Mouse (Mus musculus) liver, embryonic 11.5 days (tissue): Measurements from ENCODE around the gene Ap2b1. TPM values are rescaled to one million over a fixed set of nuclear protein-coding genes. Genes with fewer than 3 reads are reported as not detected.

ENCODE experiments used
- ATAC-seq: fragments of 200-750 bp; cut with Nextera tagmentation; replicated peaks from 2 replicates; pipeline ENCODE4 v1.8.0; 2017; ENCODE audit warnings: moderate number of reproducible peaks, mild to moderate bottlenecking, moderate TSS enrichment, moderate library complexity; ENCODE audit not compliant: low FRiP score
- DNase-seq: peaks from one replicate; pipeline ENCODE4 v3.0.0-alpha.2; 2017; ENCODE audit warnings: low spot score
- H3K27ac ChIP-seq: fragments of 300-500 bp; sonication (generic); 2 replicates; pipeline ENCODE4 v1.5.1; 2014; ENCODE audit warnings: mild to moderate bottlenecking, low read depth, low read length, control low read depth
- H3K27me3 ChIP-seq: fragments of 300-500 bp; sonication (generic); replicated peaks from 2 replicates; pipeline ENCODE4 v1.6.1; 2014; ENCODE audit warnings: low read length, mixed read lengths; ENCODE audit not compliant: control insufficient read depth, insufficient read depth
- H3K36me3 ChIP-seq: fragments of 300-500 bp; sonication (generic); 2 replicates; pipeline ENCODE4 v1.6.1; 2014; ENCODE audit warnings: mild to moderate bottlenecking, low read length, moderate library complexity, mixed read lengths; ENCODE audit not compliant: control insufficient read depth, insufficient read depth
- H3K4me1 ChIP-seq: fragments of 300-500 bp; sonication (generic); replicated peaks from 2 replicates; pipeline ENCODE4 v1.6.1; 2014; ENCODE audit warnings: low read length, mixed read lengths; ENCODE audit not compliant: control insufficient read depth, insufficient read depth
- H3K4me2 ChIP-seq: fragments of 300-500 bp; sonication (generic); 2 replicates; pipeline ENCODE4 v1.6.1; 2014; ENCODE audit warnings: mild to moderate bottlenecking, control low read depth, moderate library complexity
- H3K4me3 ChIP-seq: fragments of 300-500 bp; sonication (generic); 2 replicates; pipeline ENCODE4 v1.5.1; 2014; ENCODE audit warnings: low read depth, low read length, control low read depth
- H3K9ac ChIP-seq: fragments of 300-500 bp; sonication (generic); 2 replicates; pipeline ENCODE4 v1.6.1; 2014; ENCODE audit warnings: low read depth, low read length, control low read depth
- H3K9me3 ChIP-seq: fragments of 300-500 bp; sonication (generic); 2 replicates; pipeline ENCODE4 v1.6.1; 2016; ENCODE audit warnings: low read length, inconsistent platforms, mixed read lengths; ENCODE audit not compliant: control insufficient read depth
- WGBS: fragments of 180-500 bp; shearing (Covaris S2); extraction: QIAGEN DNeasy Blood & Tissue Kit; methylation state at CpG from one replicate; pipeline ENCODE4 v1.1.7; 2014; 5-methylcytosine and 5-hydroxymethylcytosine counted together
- polyA plus RNA-seq: library from polyadenylated mRNA; unstranded; fragments of >200 nt; fragmentation: Nextera tagmentation; extraction: Ambion mirVana; gene quantifications from 2 replicates; pipeline ENCODE4 v1.2.1, GENCODE M21; 2014

Ap2b1 gene
- polyA plus RNA-seq, 1 experiment from 2014 or later = 52.2 TPM

- Histone ChIP-seq H3K4me1 (no peaks in the 10 kb centered on the region), H3K9me3 (no peaks in the 10 kb centered on the region), H3K27ac (no peak overlapping the region), H3K4me2 (no peak overlapping the region), H3K27me3 (no peaks in the 10 kb centered on the region), H3K9ac (no peak overlapping the region), H3K36me3 (peaks cover 7% of the 10 kb centered on the region; the same call in 1 of the 2 replicates), H3K4me3 (no peak overlapping the region)
- ATAC-seq (no peak), DNase-seq (no peak)
- WGBS = 67% methylated on average over 6 of the region's 6 CpGs
Measured at GRCm38 (mm10) chr11:83394802-83395439, 96.1 kb downstream of the Ap2b1 start.

GRCm38 (mm10) chr11:83397626-83398025 lies 98.8 kb downstream of the Ap2b1 start:
- Histone ChIP-seq H3K4me2 (no peak overlapping the region), H3K27ac (no peak overlapping the region), H3K27me3 (no peaks in the 10 kb centered on the region), H3K36me3 (peaks cover 6% of the 10 kb centered on the region; the same call in 1 of the 2 replicates), H3K9me3 (no peaks in the 10 kb centered on the region), H3K4me3 (no peak overlapping the region), H3K4me1 (no peaks in the 10 kb centered on the region), H3K9ac (no peak overlapping the region)
- ATAC-seq (no peak), DNase-seq (no peak)
- WGBS = 90% methylated on average over 7 of the region's 7 CpGs

- Histone ChIP-seq H3K9me3 (no peaks in the 10 kb centered on the region), H3K4me3 (no peak overlapping the region), H3K4me1 (no peaks in the 10 kb centered on the region), H3K36me3 (peaks cover 11% of the 10 kb centered on the region; the same call in 1 of the 2 replicates), H3K27ac (no peak overlapping the region), H3K27me3 (no peaks in the 10 kb centered on the region), H3K9ac (no peak overlapping the region), H3K4me2 (no peak overlapping the region)
- 76% methylated on average over 5 of the region's 5 CpGs for WGBS
- no peak for DNase-seq
- no peak for ATAC-seq
Measured at GRCm38 (mm10) chr11:83398724-83399123, 99.9 kb downstream of the Ap2b1 start.

GRCm38 (mm10) chr11:83403787-83404186 lies 105.0 kb downstream of the Ap2b1 start:
- no peak overlapping the region for H3K9ac ChIP-seq
- no peaks in the 10 kb centered on the region for H3K4me1 ChIP-seq
- peaks cover 10% of the 10 kb centered on the region for H3K36me3 ChIP-seq
- 77% methylated on average over 7 of the region's 7 CpGs for WGBS
- H3K27ac ChIP-seq = no peak overlapping the region
- no peak overlapping the region for H3K4me2 ChIP-seq
- DNase-seq = no peak
- ATAC-seq = no peak
- H3K4me3 ChIP-seq = no peak overlapping the region
- H3K9me3 ChIP-seq = no peaks in the 10 kb centered on the region
- peaks cover 11% of the 10 kb centered on the region for H3K27me3 ChIP-seq

- Histone ChIP-seq H3K27ac (no peak overlapping the region), H3K4me1 (peaks cover 4% of the 10 kb centered on the region), H3K36me3 (peaks cover 10% of the 10 kb centered on the region), H3K4me2 (no peak overlapping the region), H3K9ac (no peak overlapping the region), H3K4me3 (no peak overlapping the region), H3K9me3 (no peaks in the 10 kb centered on the region), H3K27me3 (peaks cover 35% of the 10 kb centered on the region)
- no peak for ATAC-seq
- 53% methylated on average over 3 of the region's 3 CpGs for WGBS
- DNase-seq = no peak
Measured at GRCm38 (mm10) chr11:83406391-83406790, 107.6 kb downstream of the Ap2b1 start.

GRCm38 (mm10) chr11:83408242-83408641 lies 109.4 kb downstream of the Ap2b1 start:
- H3K9me3 ChIP-seq = no peaks in the 10 kb centered on the region
- no peak overlapping the region for H3K4me2 ChIP-seq
- no peak overlapping the region for H3K27ac ChIP-seq
- H3K36me3 ChIP-seq = peaks cover 5% of the 10 kb centered on the region
- ATAC-seq = no peak
- peaks cover 38% of the 10 kb centered on the region for H3K27me3 ChIP-seq
- WGBS = 44% methylated on average over 8 of the region's 8 CpGs
- peaks cover 4% of the 10 kb centered on the region for H3K4me1 ChIP-seq
- no peak for DNase-seq
- no peak overlapping the region for H3K4me3 ChIP-seq
- no peak overlapping the region for H3K9ac ChIP-seq

- Histone ChIP-seq H3K9ac (peak within 1 kb of the TSS; percentile 62; the same call in 1 of the 2 replicates), H3K27me3 (peaks cover 43% of the 10 kb centered on the region), H3K27ac (no peak within 1 kb of the TSS), H3K4me3 (peak within 1 kb of the TSS; percentile 72), H3K9me3 (no peaks in the 10 kb centered on the region), H3K36me3 (0 out of 2 replicates have a peak, but pooled peaks cover under 1% of the 10 kb centered on the region), H3K4me1 (peaks cover 4% of the 10 kb centered on the region), H3K4me2 (peak within 1 kb of the TSS; percentile 75)
- no peak for ATAC-seq
- peak; percentile 58 for DNase-seq
- 7% methylated on average over 26 of the region's 44 CpGs for WGBS
Measured at GRCm38 (mm10) chr11:83409087-83409754, 110.4 kb downstream of the Ap2b1 start, which contains the start of gene Rasl10b. TSS of gene Rasl10b (plus strand) at chr11:83409137.

GRCm38 (mm10) chr11:83409792-83410291 lies 111.0 kb downstream of the Ap2b1 start:
- H3K27ac ChIP-seq = no peak overlapping the region
- H3K4me1 ChIP-seq = peaks cover 4% of the 10 kb centered on the region
- H3K36me3 ChIP-seq = no peaks in the 10 kb centered on the region

More at GRCm38 (mm10) chr11:83409792-83410291, 111.0 kb downstream of the Ap2b1 start:
- Histone ChIP-seq H3K4me2 (peak overlapping the region; percentile 75), H3K9me3 (no peaks in the 10 kb centered on the region), H3K9ac (peak overlapping the region; percentile 62; the same call in 1 of the 2 replicates), H3K4me3 (peak overlapping the region; percentile 72), H3K27me3 (peaks cover 43% of the 10 kb centered on the region)
- 5% methylated on average over 31 of the region's 40 CpGs for WGBS
- DNase-seq (no peak), ATAC-seq (no peak)
